Mouse (Mus musculus): ENCODE measurements around the gene Elf1. TPM values are rescaled to one million over a fixed set of nuclear protein-coding genes. Genes with fewer than 3 reads are reported as not detected.

Gene Elf1
- polyA plus RNA-seq, 1 experiment from 2014 or later: 22.2 TPM

DNA sequence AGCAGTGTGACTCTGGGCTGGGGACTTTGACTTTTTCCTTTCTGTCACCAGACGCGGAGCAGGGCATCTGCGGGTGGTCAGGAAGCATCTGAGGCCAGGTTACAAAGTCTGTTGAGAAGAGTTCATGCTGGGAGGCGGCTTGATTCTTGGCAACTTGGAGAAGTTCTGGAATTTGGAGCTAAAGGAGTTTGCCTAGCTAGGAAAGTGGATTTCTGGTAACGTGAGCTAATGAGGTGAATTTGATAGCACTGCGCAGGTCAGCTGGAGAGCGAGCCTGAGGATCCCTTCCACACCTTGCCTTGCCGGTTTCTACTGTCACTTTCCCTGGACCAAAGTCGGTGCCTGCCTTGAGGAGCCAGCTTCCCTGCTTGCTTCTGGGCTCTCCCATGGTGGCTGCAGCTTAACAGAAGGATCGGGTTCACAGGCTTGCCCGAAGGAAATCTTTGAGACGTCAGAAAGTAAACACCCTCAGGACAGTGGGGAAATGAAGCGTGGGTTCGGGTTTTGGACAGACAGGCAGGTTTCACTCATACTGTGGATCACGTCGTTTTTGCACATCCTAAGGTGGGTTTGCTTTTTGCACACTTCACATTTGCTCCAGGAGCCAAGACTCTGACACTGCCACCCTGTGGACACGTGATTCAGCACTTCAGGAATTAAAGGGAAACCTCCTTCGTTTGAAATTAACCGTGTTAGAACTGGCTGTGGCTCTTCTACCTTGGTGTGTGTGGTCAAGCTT lies 6.2 kb downstream of the Elf1 start:
- Histone ChIP-seq H3K36me3 (ENCODE audit: control insufficient read depth, insufficient read depth, low read length) (no peaks in the 10 kb centered on the region), H3K4me2 (ENCODE audit: low read depth, low read length) (peak overlapping the region; percentile 64), H3K9ac (ENCODE audit: low read depth, low read length) (peak overlapping the region; percentile 54), H3K27ac (ENCODE audit: low read length) (peak overlapping the region; percentile 82), H3K9me3 (ENCODE audit: control insufficient read depth, low read length) (no peaks in the 10 kb centered on the region), H3K4me3 (ENCODE audit: low read length) (peak overlapping the region; percentile 42), H3K27me3 (replicated peaks; ENCODE audit: control insufficient read depth, insufficient read depth, low read length) (no peaks in the 10 kb centered on the region), H3K4me1 (ENCODE audit: control insufficient read depth, insufficient read depth, low read length) (peaks cover 44% of the 10 kb centered on the region)
- ATAC-seq: peak; percentile 52
- WGBS: 9% methylated on average over 19 of the region's 19 CpGs

DNA sequence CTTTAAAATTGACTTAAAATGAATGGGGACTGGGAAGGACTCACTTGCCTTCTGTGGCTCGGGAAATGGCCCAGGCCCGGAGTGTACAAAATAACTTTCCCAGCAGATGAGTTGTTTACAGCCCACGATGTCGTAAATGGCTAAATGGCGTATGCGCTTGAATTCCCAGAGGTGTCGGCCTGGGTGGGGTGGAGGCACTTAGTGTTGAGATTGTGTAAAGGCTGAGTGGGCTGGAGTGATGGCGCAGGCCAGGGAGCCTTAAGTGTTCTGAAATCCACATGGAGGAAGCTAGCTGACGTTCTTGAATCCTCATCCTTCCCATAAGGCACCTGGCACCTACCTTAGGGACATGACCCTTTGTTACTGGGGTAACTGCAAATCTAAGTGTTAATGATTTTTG lies 7.5 kb downstream of the Elf1 start:
- H3K4me3 ChIP-seq (ENCODE audit: low read length): 0 out of 2 replicates have a peak overlapping the region, but pooled peaks have one; percentile 7
- H3K9me3 ChIP-seq (ENCODE audit: control insufficient read depth, low read length): no peaks in the 10 kb centered on the region
- H3K27me3 ChIP-seq (replicated peaks; ENCODE audit: control insufficient read depth, insufficient read depth, low read length): no peaks in the 10 kb centered on the region
- no peak overlapping the region for H3K4me2 ChIP-seq (ENCODE audit: low read depth, low read length)
- H3K4me1 ChIP-seq (ENCODE audit: control insufficient read depth, insufficient read depth, low read length): peaks cover 36% of the 10 kb centered on the region
- no peak for ATAC-seq
- 53% methylated on average over 9 of the region's 9 CpGs for WGBS
- H3K27ac ChIP-seq (ENCODE audit: low read length): no peak overlapping the region
- H3K36me3 ChIP-seq (ENCODE audit: control insufficient read depth, insufficient read depth, low read length): no peaks in the 10 kb centered on the region
- no peak overlapping the region for H3K9ac ChIP-seq (ENCODE audit: low read depth, low read length)

DNA sequence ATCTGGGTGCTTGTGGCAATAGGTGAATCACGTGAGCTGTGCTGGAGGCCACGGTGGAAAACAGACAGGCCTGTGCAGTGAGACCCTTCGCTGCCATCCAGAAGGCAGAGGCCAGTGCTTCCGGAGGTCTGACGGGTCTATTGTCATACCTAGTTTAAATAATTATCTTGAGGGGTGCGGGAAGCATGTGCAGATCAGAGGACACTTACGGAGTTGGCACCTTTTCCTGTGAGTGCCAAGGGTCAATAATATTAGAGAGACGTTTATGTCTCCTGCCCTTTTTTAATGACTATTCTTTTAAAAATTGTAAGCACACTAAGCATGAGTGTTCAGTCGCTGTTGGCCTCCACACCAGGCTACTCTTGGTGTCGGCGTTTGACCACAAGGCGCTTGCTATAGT lies 8.2 kb downstream of the Elf1 start:
- WGBS: 68% methylated on average over 12 of the region's 12 CpGs
- Histone ChIP-seq H3K4me2 (ENCODE audit: low read depth, low read length) (no peak overlapping the region), H3K4me3 (ENCODE audit: low read length) (no peak overlapping the region), H3K9ac (ENCODE audit: low read depth, low read length) (no peak overlapping the region), H3K27ac (ENCODE audit: low read length) (no peak overlapping the region), H3K4me1 (ENCODE audit: control insufficient read depth, insufficient read depth, low read length) (peaks cover 30% of the 10 kb centered on the region), H3K27me3 (replicated peaks; ENCODE audit: control insufficient read depth, insufficient read depth, low read length) (no peaks in the 10 kb centered on the region), H3K36me3 (ENCODE audit: control insufficient read depth, insufficient read depth, low read length) (no peaks in the 10 kb centered on the region), H3K9me3 (ENCODE audit: control insufficient read depth, low read length) (no peaks in the 10 kb centered on the region)
- no peak for ATAC-seq

DNA sequence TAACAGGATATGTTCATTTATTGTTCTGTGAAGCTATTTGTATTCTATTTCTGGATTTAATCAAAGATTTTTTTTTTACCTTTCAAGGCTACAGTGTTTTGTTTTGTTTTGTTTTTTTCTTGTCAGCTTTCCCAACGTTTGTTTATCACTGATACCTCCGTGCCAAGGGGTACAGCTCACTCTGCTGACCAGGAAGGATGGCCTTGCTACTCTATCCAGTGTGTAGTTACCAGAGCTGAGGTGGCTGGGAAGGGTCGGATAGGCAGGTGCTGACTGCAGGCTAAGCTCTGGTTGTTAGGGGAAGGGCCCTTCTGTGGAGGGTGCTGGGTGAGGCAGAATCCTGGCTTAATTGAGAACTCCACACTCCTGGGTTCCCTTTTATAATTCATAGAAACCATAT lies 9.3 kb downstream of the Elf1 start:
- Histone ChIP-seq H3K4me2 (ENCODE audit: low read depth, low read length) (no peak overlapping the region), H3K4me1 (ENCODE audit: control insufficient read depth, insufficient read depth, low read length) (peaks cover 22% of the 10 kb centered on the region), H3K9me3 (ENCODE audit: control insufficient read depth, low read length) (no peaks in the 10 kb centered on the region), H3K36me3 (ENCODE audit: control insufficient read depth, insufficient read depth, low read length) (no peaks in the 10 kb centered on the region), H3K4me3 (ENCODE audit: low read length) (no peak overlapping the region), H3K27me3 (replicated peaks; ENCODE audit: control insufficient read depth, insufficient read depth, low read length) (no peaks in the 10 kb centered on the region), H3K9ac (ENCODE audit: low read depth, low read length) (no peak overlapping the region), H3K27ac (ENCODE audit: low read length) (no peak overlapping the region)
- WGBS: 65% methylated on average over 3 of the region's 3 CpGs
- ATAC-seq: no peak

DNA sequence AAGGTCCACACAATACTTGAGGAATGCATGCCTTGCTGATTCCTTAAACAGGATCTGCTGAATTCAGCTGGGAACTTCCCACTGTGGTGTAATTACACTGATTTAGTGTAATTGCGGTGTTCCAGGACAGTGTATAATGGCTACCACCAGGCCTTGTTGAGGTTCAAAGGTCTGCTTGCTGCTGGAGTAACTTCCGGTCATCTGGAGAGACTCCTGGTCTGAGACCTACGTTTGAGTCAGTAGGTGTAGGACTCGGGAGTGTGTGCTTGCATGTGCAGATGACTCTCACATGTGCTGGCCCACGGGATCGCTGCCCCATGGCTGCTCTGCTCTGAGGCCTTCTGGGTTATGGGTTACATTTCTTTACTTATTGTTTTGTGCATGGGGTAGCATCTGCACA lies 13.4 kb downstream of the Elf1 start:
- H3K36me3 ChIP-seq (ENCODE audit: control insufficient read depth, insufficient read depth, low read length): no peaks in the 10 kb centered on the region
- H3K4me3 ChIP-seq (ENCODE audit: low read length): no peak overlapping the region
- no peaks in the 10 kb centered on the region for H3K27me3 ChIP-seq (replicated peaks; ENCODE audit: control insufficient read depth, insufficient read depth, low read length)
- H3K27ac ChIP-seq (ENCODE audit: low read length): no peak overlapping the region
- H3K9me3 ChIP-seq (ENCODE audit: control insufficient read depth, low read length): no peaks in the 10 kb centered on the region
- H3K4me1 ChIP-seq (ENCODE audit: control insufficient read depth, insufficient read depth, low read length): no peaks in the 10 kb centered on the region
- ATAC-seq: peak; percentile 54; the same call in 1 of the 2 replicates
- no peak overlapping the region for H3K4me2 ChIP-seq (ENCODE audit: low read depth, low read length)
- H3K9ac ChIP-seq (ENCODE audit: low read depth, low read length): no peak overlapping the region
- 73% methylated on average over 6 of the region's 6 CpGs for WGBS

DNA sequence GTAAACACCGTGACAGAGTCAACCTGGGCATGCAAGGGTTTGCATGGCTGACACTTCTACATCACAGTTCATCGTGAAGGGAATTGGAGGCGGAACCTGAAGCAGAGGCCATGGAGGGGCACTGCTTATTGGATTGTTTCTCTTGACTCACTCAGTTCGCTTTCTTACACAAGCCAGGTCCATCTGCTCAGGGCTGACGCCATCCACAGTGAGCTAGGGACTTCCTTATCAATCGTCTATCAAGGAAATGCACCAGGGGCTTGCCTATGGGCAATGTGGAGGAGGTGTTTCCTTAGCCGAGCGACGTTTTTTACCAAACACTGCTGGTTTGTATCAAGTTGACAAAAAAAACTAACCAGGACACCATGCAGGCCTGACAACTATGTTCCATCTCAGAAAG lies 18.3 kb downstream of the Elf1 start:
- Histone ChIP-seq H3K9me3 (ENCODE audit: control insufficient read depth, low read length) (0 out of 2 replicates have a peak, but pooled peaks cover 2% of the 10 kb centered on the region), H3K9ac (ENCODE audit: low read depth, low read length) (no peak overlapping the region), H3K4me3 (ENCODE audit: low read length) (no peak overlapping the region), H3K27ac (ENCODE audit: low read length) (no peak overlapping the region), H3K4me1 (ENCODE audit: control insufficient read depth, insufficient read depth, low read length) (peaks cover 6% of the 10 kb centered on the region), H3K36me3 (ENCODE audit: control insufficient read depth, insufficient read depth, low read length) (peaks cover 5% of the 10 kb centered on the region), H3K4me2 (ENCODE audit: low read depth, low read length) (no peak overlapping the region), H3K27me3 (replicated peaks; ENCODE audit: control insufficient read depth, insufficient read depth, low read length) (no peaks in the 10 kb centered on the region)
- WGBS: 67% methylated on average over 9 of the region's 9 CpGs
- no peak for ATAC-seq

DNA sequence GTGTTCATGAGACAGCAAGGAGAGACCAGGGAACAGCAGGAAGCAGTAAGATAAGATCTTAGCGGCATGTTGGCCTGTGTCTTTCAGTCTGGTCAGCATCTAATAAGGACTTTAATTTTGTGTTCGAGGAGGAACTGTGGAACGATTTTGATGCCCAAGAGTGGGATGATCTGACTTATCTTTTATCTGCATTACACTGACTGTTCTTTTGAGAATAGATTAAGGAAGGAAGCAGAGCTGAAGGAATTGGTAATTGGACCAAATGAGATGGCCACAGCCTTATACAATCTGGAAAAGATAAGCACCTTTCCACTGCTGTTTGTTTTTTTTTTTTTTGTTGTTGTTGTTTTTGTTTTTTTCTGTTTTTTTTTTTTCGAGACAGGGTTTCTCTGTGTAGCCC lies 19.8 kb downstream of the Elf1 start:
- Histone ChIP-seq H3K4me2 (ENCODE audit: low read depth, low read length) (no peak overlapping the region), H3K4me1 (ENCODE audit: control insufficient read depth, insufficient read depth, low read length) (peaks cover 6% of the 10 kb centered on the region), H3K9me3 (ENCODE audit: control insufficient read depth, low read length) (0 out of 2 replicates have a peak, but pooled peaks cover 2% of the 10 kb centered on the region), H3K27me3 (replicated peaks; ENCODE audit: control insufficient read depth, insufficient read depth, low read length) (no peaks in the 10 kb centered on the region), H3K27ac (ENCODE audit: low read length) (no peak overlapping the region), H3K4me3 (ENCODE audit: low read length) (no peak overlapping the region), H3K36me3 (ENCODE audit: control insufficient read depth, insufficient read depth, low read length) (peaks cover 5% of the 10 kb centered on the region), H3K9ac (ENCODE audit: low read depth, low read length) (no peak overlapping the region)
- ATAC-seq: no peak
- 82% methylated on average over 4 of the region's 4 CpGs for WGBS

DNA sequence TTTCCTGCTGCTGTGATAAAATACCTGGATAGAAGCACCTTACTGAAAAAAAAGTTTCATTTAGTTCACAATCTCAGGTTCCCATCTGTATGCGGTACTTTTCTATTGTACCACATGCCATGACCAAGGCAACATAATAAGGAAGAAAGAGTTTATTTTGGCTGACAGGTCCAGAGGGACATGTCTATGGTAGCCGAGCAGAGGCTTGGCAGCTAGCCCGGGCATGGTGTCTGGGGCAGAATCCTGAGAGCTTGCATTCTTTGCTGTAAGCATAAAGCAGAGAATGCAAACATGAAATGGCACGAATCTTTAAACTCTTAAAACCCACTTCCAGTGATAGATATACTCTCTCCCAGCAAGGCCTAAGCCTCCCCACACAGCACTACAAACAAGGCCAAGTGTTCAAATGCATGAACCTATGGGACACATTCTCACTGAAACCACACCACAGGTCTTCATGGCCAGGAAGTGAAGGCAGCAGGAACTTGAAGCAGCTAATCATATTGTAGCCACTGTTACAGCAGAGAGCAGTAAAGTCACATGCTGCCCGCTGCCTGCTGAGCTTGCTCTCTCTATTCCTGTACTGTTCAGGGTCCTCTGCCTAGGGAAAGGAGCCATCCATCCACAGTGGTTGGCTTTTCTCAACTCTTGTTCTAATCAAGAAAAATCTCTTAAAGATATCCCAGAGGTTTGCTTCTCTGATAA lies 22.5 kb downstream of the Elf1 start:
- peaks cover 5% of the 10 kb centered on the region for H3K36me3 ChIP-seq (ENCODE audit: control insufficient read depth, insufficient read depth, low read length)
- H3K4me2 ChIP-seq (ENCODE audit: low read depth, low read length): peak overlapping the region; percentile 12; the same call in 1 of the 2 replicates
- no peak overlapping the region for H3K4me3 ChIP-seq (ENCODE audit: low read length)
- WGBS: 55% methylated on average over 5 of the region's 5 CpGs
- 0 out of 2 replicates have a peak, but pooled peaks cover 2% of the 10 kb centered on the region for H3K9me3 ChIP-seq (ENCODE audit: control insufficient read depth, low read length)
- peaks cover 6% of the 10 kb centered on the region for H3K4me1 ChIP-seq (ENCODE audit: control insufficient read depth, insufficient read depth, low read length)
- H3K9ac ChIP-seq (ENCODE audit: low read depth, low read length): no peak overlapping the region
- H3K27ac ChIP-seq (ENCODE audit: low read length): peak overlapping the region; percentile 15
- H3K27me3 ChIP-seq (replicated peaks; ENCODE audit: control insufficient read depth, insufficient read depth, low read length): no peaks in the 10 kb centered on the region
- ATAC-seq: peak; percentile 60; the same call in 1 of the 2 replicates

DNA sequence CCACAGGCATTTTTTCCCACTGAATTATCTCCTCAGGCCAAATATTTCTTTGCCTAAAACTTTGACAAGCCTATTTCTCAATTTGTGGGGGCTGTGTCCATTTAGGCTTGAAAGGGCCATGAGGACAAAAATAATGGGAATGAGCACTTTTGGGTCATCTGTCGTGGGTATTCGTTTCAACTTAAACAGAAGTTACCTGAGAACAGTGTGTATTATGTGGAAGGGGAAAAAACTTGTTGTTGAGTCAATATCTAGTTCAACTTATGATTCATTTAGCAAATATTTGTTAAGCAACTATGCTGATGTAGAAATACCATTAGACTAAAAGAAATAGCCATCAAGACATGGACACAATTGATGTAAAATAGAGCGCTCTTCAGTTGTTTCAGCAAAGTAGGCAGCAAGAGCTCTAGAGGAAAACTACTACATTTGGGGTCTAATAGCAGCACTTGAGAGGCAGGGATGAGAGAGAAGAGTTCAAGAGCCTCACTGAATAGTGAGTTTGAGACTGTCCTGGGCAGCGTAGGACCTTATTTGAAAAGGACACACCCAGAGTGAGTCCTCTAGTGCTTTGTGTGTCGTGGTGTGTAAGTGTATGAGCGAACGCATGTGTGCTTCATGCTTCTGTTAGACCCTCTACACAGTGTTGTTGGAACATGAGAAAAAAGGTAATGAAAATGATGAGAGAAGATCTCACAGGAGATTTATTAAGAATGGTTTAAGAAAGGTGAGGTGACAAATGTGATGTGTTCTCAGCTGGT lies 23.4 kb downstream of the Elf1 start:
- no peak for ATAC-seq
- peaks cover 6% of the 10 kb centered on the region for H3K4me1 ChIP-seq (ENCODE audit: control insufficient read depth, insufficient read depth, low read length)
- H3K9ac ChIP-seq (ENCODE audit: low read depth, low read length): no peak overlapping the region
- H3K36me3 ChIP-seq (ENCODE audit: control insufficient read depth, insufficient read depth, low read length): peaks cover 5% of the 10 kb centered on the region
- no peaks in the 10 kb centered on the region for H3K27me3 ChIP-seq (replicated peaks; ENCODE audit: control insufficient read depth, insufficient read depth, low read length)
- WGBS: 89% methylated on average over 7 of the region's 7 CpGs
- H3K9me3 ChIP-seq (ENCODE audit: control insufficient read depth, low read length): 0 out of 2 replicates have a peak, but pooled peaks cover 2% of the 10 kb centered on the region
- H3K4me2 ChIP-seq (ENCODE audit: low read depth, low read length): peak overlapping the region; percentile 12; the same call in 1 of the 2 replicates
- H3K4me3 ChIP-seq (ENCODE audit: low read length): no peak overlapping the region
- H3K27ac ChIP-seq (ENCODE audit: low read length): peak overlapping the region; percentile 15
